Mouse (Mus musculus): ENCODE measurements at regions not wholly inside any gene's neighbourhood (a gene's known extent, or its start where the extent isn't known, plus 50 kb on each side); places are given as distances from the start of the nearest gene placed in this dataset.

- H3K4me3 ChIP-seq (ENCODE audit: insufficient read depth in 1 of 2, low read depth in 2 of 2, low read length in 2 of 2), result no peak overlapping the region
- no peak for ATAC-seq (ENCODE audit: insufficient read depth)
Measured at GRCm38 (mm10) chr4:70741121-70741520, 206.3 kb upstream of the Megf9 start.

DNA sequence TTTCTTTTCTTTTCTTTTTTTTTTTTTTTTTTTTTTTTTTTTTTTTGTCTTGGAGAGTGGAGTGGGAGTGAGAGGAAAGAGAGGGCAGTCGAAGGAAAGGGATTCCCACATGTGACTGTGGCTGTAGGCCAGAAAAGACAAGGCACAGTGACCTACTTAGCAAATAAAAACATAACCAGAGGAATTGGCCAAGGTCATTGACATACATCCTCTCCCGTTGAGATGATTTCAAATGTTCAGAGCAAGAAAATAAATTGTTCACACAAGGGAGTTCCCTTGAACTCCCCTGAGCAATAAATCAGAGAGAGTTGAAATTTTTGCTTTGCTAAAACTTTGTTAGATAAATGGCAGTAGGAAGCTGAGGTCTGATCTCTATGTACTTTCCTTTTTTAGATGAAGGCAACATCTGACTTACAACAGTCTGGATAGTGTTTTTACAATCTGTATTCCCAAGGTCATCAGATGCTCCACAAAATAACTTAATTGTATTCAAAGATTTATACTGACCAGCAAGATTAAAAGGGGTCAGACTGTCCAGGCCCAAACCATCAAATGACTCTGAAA lies 174.4 kb upstream of the Megf9 start:
- ATAC-seq (ENCODE audit: insufficient read depth) (no peak), DNase-seq (ENCODE audit: low read depth in 3 of 3, low spot score in 3 of 3) (no peak)
- H3K4me3 ChIP-seq (ENCODE audit: insufficient read depth in 1 of 2, low read depth in 2 of 2, low read length in 2 of 2), result no peak overlapping the region
- H3K27me3 ChIP-seq (ENCODE audit: control insufficient read depth, insufficient read depth, low read length), result no peaks in the 10 kb centered on the region
- 39% methylated on average over 2 of the region's 2 CpGs for WGBS (ENCODE audit: insufficient replicate concordance)
- H3K36me3 ChIP-seq (replicated peaks; ENCODE audit: control insufficient read depth, insufficient read depth, low read depth), result no peaks in the 10 kb centered on the region
- H3K9ac ChIP-seq (replicated peaks), result no peak overlapping the region
- no peak overlapping the region for H3K27ac ChIP-seq
- H3K9me3 ChIP-seq (ENCODE audit: control insufficient read depth, low read length), result no peaks in the 10 kb centered on the region
- TF ChIP-seq CTCF (IDR thresholded peaks at IDR 0.05; ENCODE audit: low read depth), result no peak
- no peak for TF ChIP-seq EP300 (IDR thresholded peaks at IDR 0.05; ENCODE audit: low read depth)
- no peaks in the 10 kb centered on the region for H3K4me1 ChIP-seq (replicated peaks; ENCODE audit: control insufficient read depth in 2 of 2, insufficient read depth in 2 of 2, low read length in 1 of 2)
- H3K4me2 ChIP-seq (ENCODE audit: low read depth), result no peak overlapping the region

More at GRCm38 (mm10) chr4:70741121-70741520, 206.3 kb upstream of the Megf9 start:
- WGBS (ENCODE audit: insufficient replicate concordance), result 26% methylated on average over 4 of the region's 4 CpGs
- TF ChIP-seq CTCF (IDR thresholded peaks at IDR 0.05; ENCODE audit: low read depth), result no peak
- no peak for TF ChIP-seq EP300 (IDR thresholded peaks at IDR 0.05; ENCODE audit: low read depth)
- Histone ChIP-seq H3K4me1 (replicated peaks; ENCODE audit: control insufficient read depth in 2 of 2, insufficient read depth in 2 of 2, low read length in 1 of 2) (no peaks in the 10 kb centered on the region), H3K4me2 (ENCODE audit: low read depth) (no peak overlapping the region), H3K9ac (replicated peaks) (no peak overlapping the region), H3K27ac (no peak overlapping the region), H3K36me3 (replicated peaks; ENCODE audit: control insufficient read depth, insufficient read depth, low read depth) (no peaks in the 10 kb centered on the region), H3K9me3 (ENCODE audit: control insufficient read depth, low read length) (no peaks in the 10 kb centered on the region), H3K27me3 (ENCODE audit: control insufficient read depth, insufficient read depth, low read length) (no peaks in the 10 kb centered on the region)
- DNase-seq (ENCODE audit: low read depth in 3 of 3, low spot score in 3 of 3), result no peak

DNA sequence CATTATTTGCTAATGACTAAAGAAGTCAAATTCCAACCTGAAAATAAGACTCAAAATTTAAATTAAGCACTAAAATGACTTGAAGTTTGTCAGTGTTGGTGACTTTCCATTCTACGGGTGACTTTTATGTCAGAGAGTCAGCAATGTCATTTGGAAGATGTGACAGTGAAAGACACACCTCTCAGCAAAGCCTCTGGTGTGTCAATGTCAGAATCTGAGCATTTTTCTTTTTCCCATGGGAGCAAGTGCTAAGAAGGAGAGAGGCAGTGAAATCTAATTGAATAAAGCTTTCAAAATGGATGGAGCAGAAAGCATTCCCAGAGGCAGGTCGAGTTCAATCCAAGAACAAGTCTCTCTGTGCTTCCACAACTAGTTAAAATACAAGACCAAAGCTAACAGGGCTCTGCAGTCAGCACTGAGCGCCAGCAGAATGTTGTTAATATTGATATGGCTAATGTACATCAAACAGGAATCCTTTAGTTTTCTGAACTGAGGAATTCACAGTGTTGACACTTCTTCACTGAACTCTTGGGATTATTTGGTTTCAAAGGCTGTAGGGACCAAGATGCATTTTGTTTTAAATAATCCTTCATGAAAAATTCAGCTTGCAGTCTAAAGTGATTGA lies 170.4 kb upstream of the Megf9 start:
- no peak for ATAC-seq (ENCODE audit: insufficient read depth)
- Histone ChIP-seq H3K4me1 (replicated peaks; ENCODE audit: control insufficient read depth in 2 of 2, insufficient read depth in 2 of 2, low read length in 1 of 2) (no peaks in the 10 kb centered on the region), H3K9ac (replicated peaks) (no peak overlapping the region), H3K9me3 (ENCODE audit: control insufficient read depth, low read length) (no peaks in the 10 kb centered on the region), H3K27ac (no peak overlapping the region), H3K4me3 (ENCODE audit: insufficient read depth in 1 of 2, low read depth in 2 of 2, low read length in 2 of 2) (no peak overlapping the region), H3K4me2 (ENCODE audit: low read depth) (no peak overlapping the region), H3K27me3 (ENCODE audit: control insufficient read depth, insufficient read depth, low read length) (no peaks in the 10 kb centered on the region), H3K36me3 (replicated peaks; ENCODE audit: control insufficient read depth, insufficient read depth, low read depth) (no peaks in the 10 kb centered on the region)
- 40% methylated on average over 3 of the region's 3 CpGs for WGBS (ENCODE audit: insufficient replicate concordance)
- TF ChIP-seq EP300 (IDR thresholded peaks at IDR 0.05; ENCODE audit: low read depth) (no peak), CTCF (IDR thresholded peaks at IDR 0.05; ENCODE audit: low read depth) (no peak)
- no peak for DNase-seq (ENCODE audit: low read depth in 3 of 3, low spot score in 3 of 3)

DNA sequence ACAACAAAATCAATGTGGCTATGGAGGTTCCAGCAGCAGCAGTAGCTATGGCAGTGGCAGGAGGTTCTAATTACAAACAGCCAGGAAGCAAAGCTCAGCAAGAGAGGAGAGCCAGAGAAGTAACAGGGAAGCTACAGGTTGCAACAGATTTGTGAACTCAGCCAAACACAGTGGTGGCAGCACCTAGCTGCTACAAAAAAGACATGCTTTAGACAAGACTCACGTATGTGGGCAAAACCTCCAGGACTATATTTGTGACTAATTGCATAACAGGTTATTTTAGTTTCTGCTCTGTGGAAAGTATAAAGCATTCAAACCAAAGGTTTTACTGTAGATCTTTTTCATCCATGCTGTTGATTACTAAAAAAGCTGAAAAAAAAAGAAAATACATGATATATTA lies 166.1 kb upstream of the Megf9 start:
- Histone ChIP-seq H3K4me2 (ENCODE audit: low read depth) (no peak overlapping the region), H3K9me3 (ENCODE audit: control insufficient read depth, low read length) (no peaks in the 10 kb centered on the region), H3K36me3 (replicated peaks; ENCODE audit: control insufficient read depth, insufficient read depth, low read depth) (no peaks in the 10 kb centered on the region), H3K27ac (no peak overlapping the region), H3K27me3 (ENCODE audit: control insufficient read depth, insufficient read depth, low read length) (no peaks in the 10 kb centered on the region), H3K4me3 (ENCODE audit: insufficient read depth in 1 of 2, low read depth in 2 of 2, low read length in 2 of 2) (no peak overlapping the region), H3K9ac (replicated peaks) (no peak overlapping the region), H3K4me1 (replicated peaks; ENCODE audit: control insufficient read depth in 2 of 2, insufficient read depth in 2 of 2, low read length in 1 of 2) (no peaks in the 10 kb centered on the region)
- ATAC-seq (ENCODE audit: insufficient read depth), result no peak
- TF ChIP-seq CTCF (IDR thresholded peaks at IDR 0.05; ENCODE audit: low read depth) (no peak), EP300 (IDR thresholded peaks at IDR 0.05; ENCODE audit: low read depth) (no peak)
- 61% methylated on average over 1 of the region's 1 CpGs for WGBS (ENCODE audit: insufficient replicate concordance)
- no peak for DNase-seq (ENCODE audit: low read depth in 3 of 3, low spot score in 3 of 3)

DNA sequence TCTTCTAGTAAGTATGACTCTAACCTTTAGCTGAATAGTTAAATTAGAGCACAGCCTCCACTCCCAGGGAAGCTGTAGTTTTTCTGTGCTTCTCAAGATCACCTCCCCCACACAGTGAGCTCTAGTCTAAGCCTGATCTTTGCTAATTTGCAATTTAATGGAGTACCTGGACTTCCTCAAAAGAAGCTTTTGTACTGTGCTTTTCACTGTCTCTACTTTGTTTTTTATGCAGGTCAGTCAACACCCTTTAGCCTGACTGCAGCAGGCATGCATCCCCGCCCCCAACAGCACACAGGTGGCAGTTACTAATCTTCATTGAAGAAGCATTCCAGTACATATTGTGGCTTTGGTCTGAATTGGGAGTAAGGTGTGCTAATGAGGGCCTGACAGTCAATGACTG lies 129.4 kb upstream of the Megf9 start:
- no peaks in the 10 kb centered on the region for H3K36me3 ChIP-seq (replicated peaks; ENCODE audit: control insufficient read depth, insufficient read depth, low read depth)
- 69% methylated on average over 1 of the region's 1 CpGs for WGBS (ENCODE audit: insufficient replicate concordance)
- no peak for ATAC-seq (ENCODE audit: insufficient read depth)

More for the DNA sequence above, 129.4 kb upstream of the Megf9 start:
- Histone ChIP-seq H3K9ac (replicated peaks) (no peak overlapping the region), H3K27me3 (ENCODE audit: control insufficient read depth, insufficient read depth, low read length) (no peaks in the 10 kb centered on the region), H3K4me1 (replicated peaks; ENCODE audit: control insufficient read depth in 2 of 2, insufficient read depth in 2 of 2, low read length in 1 of 2) (no peaks in the 10 kb centered on the region), H3K27ac (no peak overlapping the region), H3K4me2 (ENCODE audit: low read depth) (no peak overlapping the region), H3K4me3 (ENCODE audit: insufficient read depth in 1 of 2, low read depth in 2 of 2, low read length in 2 of 2) (no peak overlapping the region), H3K9me3 (ENCODE audit: control insufficient read depth, low read length) (no peaks in the 10 kb centered on the region)
- no peak for TF ChIP-seq EP300 (IDR thresholded peaks at IDR 0.05; ENCODE audit: low read depth)
- TF ChIP-seq CTCF (IDR thresholded peaks at IDR 0.05; ENCODE audit: low read depth), result no peak
- DNase-seq (ENCODE audit: low read depth in 3 of 3, low spot score in 3 of 3), result no peak
